Mouse (Mus musculus) thymus, postnatal 36 days (tissue): ENCODE measurements at regions not wholly inside any gene's neighbourhood (a gene's known extent, or its start where the extent isn't known, plus 50 kb on each side); places are given as distances from the start of the nearest gene placed in this dataset.
A peak's percentile ranks its signal among the peaks of the same experiment; 100 is the strongest.

ENCODE experiments used
- DNase-seq, 2 experiments: peaks; one replicate each; pipeline ENCODE4 v3.0.0; 2022; ENCODE audit warnings: mixed read lengths in 2 of 2

DNA sequence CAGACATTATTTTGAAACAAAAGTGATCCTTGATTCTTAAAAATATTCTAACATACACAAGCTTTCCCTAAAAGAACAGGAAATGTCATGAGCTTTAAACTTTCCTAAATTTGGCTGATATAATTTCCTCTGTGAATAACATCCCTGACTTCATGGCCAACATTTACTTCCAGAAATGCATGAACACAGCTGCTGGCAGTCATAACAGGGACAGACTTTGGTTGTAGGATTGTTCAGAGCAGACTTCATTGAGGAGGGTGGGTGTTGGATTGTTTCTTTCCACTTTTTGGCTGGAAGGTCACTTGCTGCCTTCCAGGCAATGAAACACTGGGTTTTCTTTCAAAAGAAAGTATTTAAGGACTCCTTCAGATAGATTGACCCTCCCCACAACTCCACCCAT is 983.6 kb downstream of the Gsdmc2 start:
- DNase-seq = no peak

DNA sequence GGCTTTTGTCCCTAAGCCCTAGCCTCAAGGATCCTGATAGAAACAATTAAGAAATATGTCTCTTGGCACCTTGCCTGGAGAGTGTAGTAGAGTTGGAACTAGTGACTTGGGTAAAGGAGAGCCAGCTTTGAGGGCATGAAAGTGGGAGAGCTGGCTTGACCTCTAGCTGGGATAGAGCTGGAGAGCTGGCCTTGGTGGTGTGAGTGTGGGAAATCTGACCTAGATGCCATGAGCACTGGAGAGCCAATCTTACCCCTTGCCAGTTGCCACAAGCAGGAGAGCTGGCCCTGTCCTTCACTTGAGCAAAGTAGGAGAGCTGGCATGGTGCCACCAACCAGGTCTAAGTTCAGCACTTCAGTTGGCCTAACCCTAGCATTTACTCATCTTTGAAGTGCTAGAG is 995.7 kb downstream of the Gsdmc2 start:
- DNase-seq = no peak

GRCm38 (mm10) chr15:62845884-62846283 is 999.1 kb downstream of the Gsdmc2 start:
- DNase-seq = no peak

GRCm38 (mm10) chr15:62825586-62825985 is 1019.4 kb downstream of the Gsdmc2 start:
- no peak for DNase-seq

DNA sequence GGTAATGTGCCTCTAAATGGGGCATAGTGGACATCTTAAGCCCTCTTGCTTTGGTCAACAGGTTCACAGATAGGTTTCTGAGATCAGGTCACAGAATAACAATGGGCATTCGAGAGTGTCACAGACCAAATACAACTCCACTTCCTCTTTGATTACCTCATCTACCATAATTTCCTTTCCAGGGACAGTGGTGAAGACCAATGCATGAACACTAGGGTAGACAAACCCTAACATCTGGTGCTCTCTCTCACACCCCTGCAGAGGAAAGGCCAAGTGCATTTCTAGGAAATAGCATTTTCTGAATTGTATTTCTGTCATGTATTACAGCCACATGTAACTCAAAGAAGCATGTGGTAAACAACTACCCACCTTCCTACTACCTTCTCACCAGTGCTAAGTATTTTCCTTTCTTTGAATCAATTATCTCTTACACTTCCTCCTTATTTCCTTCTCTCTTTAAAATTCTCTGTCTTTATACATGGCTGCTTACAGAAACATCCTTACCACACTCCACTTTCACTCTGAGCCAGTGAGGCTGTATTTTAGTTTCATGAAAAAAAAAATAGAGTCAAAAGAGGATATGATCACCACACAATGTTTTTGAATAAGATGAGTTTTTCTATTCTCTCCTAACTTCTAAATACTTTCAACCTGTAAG is 1021.0 kb downstream of the Gsdmc2 start:
- DNase-seq = no peak

DNA sequence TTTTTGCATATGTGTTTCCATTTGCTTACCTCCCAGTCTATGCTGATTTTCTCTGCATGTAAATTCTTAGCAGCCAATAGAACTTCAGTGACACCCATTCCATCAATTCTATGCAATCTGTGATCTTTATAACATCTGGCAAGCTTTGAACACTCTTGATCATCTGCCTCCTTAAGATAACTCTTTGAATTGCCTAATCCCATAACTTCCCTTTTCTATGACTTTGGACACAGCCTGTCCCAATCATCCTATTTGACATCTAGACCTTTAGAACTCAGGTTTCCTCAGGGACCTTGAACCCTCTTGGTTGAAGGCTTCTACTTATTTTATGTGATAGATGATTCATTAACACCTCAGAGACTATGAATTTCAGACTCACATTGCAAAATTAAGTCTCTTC is 1022.7 kb downstream of the Gsdmc2 start:
- DNase-seq = no peak

GRCm38 (mm10) chr15:62813093-62813492 is 1031.9 kb downstream of the Gsdmc2 start:
- DNase-seq = no peak

DNA sequence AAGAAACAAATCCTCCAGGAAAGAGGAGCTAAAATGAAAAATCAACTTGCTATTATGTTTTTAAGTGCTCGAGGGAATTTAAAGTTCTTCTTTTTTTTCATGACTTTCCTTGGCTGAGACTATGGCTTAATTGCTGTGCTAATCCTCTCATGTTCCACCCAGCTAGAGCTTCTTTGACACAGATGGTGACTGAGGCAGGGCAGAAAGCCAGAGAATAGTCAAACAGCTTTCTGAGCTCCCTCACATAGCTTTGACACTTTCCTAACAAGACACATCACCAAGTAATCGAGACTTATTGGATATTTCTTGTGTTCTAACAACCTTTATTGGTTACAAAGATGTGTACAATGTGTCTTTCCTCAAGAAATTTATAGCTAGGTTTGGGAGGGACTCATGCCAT is 1033.0 kb downstream of the Gsdmc2 start:
- DNase-seq = no peak

DNA sequence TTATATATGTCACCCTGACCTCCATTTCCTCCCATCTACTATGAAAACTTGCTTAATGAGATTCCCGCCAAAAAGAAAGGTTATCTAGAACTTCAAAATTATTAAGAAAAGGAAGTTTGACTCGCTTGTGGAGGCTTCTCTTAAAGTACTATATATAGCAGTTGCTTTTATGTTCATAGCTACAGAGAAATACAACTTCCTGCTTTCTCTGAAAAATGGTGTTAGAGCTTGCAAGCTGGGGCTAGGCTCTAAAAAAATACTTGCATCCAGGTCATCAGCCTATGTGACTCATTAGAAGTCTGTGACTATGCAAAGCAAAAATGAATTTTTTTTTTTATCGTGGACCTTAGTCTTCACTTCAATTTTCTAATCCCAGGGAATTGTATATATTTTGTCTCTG is 1035.7 kb downstream of the Gsdmc2 start:
- DNase-seq = no peak

DNA sequence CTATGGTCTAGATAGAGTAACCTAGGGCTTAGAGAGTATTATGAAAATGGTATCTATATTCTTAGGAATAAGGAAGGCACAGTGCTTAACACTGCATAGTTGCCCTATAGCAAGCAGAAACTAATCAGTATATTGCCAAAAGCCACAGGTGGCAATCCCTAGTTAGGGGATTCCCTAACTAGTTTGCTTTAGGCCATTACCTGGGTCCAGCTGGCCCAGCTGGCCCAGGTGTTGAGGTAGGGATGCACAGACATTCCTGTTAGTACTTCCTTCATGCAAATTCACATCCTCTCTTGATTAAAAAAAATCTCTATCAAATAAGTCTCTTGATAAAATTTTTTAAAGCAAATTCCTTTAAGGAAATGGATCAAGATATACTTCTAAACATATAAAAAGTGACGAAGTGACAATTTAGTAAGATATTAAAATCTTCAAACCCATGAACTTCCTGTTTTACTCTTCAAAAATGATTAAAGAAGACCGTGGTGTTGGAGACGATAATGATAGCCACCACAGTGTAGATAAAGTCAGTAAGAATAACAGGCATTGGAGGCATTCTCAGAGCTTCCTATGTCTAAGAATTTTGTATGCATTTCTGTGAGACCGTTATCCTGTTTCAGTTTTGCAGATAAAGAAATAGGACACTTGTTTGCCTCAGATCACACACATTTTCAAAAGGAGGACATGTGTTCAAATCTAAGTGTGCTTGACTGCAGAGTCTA is 1036.7 kb downstream of the Gsdmc2 start:
- no peak for DNase-seq

- no peak for DNase-seq
Measured at GRCm38 (mm10) chr15:62807364-62807763, 1037.6 kb downstream of the Gsdmc2 start.

GRCm38 (mm10) chr15:62802770-62803169 is 1042.2 kb downstream of the Gsdmc2 start:
- no peak for DNase-seq

- no peak for DNase-seq
Measured at GRCm38 (mm10) chr15:62798731-62799130, 1046.2 kb downstream of the Gsdmc2 start.

DNA sequence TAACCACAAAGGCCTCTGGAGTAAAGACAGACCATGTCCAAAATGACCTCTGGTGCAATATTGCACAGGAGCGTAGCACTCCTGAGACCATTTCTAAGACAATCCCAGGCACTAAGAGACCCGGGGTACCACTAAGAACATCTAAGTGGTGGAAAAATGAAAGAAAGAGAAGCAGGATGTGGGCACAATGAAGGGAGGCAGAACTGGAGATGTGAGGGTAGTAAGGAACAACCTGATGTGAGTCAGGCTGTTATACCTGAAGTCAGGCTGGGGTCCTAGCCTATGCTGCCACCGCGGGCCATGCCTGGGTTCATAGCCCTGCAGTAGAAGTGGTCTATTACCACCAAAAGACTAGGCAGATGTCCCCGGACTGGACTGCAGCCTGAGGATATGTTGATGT is 1051.4 kb downstream of the Gsdmc2 start:
- DNase-seq = no peak

- no peak for DNase-seq
Measured at GRCm38 (mm10) chr15:62792084-62792483, 1052.9 kb downstream of the Gsdmc2 start.

GRCm38 (mm10) chr15:62787753-62788152 is 1057.2 kb downstream of the Gsdmc2 start:
- DNase-seq = no peak

DNA sequence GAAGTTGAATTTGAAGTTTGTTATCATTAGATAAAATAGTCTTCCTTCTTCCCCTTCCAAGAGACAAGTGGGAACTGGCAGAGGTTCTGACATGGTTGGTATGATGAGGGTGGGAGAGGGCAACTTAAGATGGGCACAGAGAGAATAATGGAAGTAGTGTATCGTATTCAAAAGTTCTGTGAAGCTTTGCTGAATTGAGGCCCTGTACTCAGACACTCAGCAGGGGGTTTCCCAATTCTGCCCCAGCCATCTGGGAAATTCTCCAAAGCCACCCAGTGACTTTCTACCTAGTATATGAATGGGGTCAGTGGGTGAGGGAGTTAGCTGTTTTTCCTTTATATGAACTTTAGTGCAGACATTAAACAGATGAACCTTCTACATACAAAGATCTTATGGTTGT is 1058.7 kb downstream of the Gsdmc2 start:
- DNase-seq = no peak

- no peak for DNase-seq
Measured at GRCm38 (mm10) chr15:62784456-62785139, 1060.4 kb downstream of the Gsdmc2 start.

DNA sequence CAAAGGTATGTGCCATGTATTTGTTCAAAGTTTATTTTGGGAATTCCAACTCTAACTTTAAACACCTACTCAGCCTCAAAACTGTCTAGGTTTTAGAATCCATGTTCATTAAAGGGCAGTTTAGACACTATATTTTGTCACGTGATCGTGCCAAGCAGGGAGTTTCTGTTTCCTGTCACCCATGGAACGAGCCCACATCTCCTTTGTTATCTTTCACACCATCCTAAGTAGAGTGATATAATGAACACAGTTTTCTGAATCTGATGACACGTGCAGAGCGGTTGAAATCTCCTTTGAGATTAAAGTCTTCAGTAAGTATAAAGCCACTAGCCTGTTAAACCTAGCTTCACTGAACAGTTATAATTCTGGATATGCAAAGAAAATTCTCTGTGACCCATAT is 1066.1 kb downstream of the Gsdmc2 start:
- DNase-seq = no peak

DNA sequence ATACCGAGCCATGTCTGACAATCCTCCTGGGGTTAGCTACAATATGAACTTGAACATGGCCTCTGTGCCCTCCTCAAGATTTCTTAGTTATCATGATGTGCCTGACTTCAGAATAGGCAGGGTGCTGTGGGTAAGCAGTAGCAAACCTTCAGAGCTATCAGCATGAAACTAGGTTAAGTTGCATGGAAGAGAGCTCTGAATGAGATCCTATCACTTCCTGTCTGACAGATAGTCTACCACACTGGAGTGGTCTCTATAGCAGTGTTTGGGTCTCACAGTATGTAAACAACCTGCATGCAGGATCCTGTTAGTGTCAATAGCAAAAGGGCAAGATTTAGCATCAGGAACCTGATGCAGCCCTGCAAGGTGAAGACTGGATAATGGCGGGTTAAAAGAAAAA is 1092.3 kb downstream of the Gsdmc2 start:
- DNase-seq = peak; percentile 3

- no peak for DNase-seq
Measured at GRCm38 (mm10) chr15:62743879-62744278, 1101.1 kb downstream of the Gsdmc2 start.

DNA sequence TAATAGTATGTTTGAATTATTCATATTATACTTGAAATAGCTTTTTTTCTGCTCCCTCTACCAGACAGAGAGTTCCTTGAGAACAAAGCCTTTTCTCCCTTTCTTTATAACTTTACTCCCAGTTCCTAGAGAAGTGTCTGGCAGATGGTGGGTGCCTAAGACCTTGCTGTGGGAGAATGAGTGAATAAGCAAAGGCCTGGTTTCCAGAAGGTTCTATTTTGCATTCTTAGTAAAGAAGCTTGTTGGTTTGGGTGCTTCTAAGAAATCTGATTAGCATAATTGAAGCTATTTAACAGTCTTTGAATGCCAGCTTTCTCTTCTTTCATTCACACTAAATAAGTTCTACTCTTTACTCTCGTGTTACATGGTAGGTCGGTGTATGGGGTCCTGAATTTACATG is 1104.2 kb downstream of the Gsdmc2 start:
- no peak for DNase-seq

DNA sequence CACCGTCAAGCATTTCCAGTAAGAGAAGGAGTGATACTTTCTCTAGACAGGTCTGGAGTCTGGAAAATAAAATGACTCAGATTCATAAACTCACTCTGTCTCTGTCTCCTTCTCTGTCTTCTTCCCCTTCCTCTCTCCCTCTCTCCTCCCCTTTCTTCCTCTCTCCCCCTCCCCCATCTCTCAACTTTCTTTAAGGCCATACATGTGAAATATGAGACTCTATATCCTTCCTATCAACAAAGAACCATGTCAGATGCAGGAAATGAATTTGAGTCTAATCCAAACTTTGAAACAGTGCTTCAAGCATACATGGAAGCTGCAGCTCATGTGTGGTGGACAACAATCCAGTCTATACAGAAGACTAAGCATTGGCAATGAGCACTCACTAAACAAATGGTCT is 1109.6 kb downstream of the Gsdmc2 start:
- no peak for DNase-seq

DNA sequence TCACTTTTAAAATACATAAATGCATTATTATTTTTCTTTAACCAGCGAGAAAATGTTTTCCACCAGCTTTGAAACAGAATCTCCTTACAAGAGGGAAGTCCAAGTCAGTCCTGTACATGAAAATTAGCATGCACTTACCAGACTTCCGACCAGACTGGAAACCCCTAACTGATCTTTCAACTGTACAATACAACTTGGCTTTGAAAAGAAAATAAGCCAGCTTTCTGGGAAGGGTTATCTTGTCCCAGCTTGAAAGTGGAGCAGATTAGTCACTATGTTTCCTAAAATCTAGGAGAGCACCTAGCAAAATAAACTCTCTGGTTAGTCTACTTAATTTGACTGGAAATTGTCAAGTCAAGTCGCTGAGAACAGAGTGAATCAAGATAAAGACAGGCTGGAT is 1110.1 kb downstream of the Gsdmc2 start:
- DNase-seq = no peak
